Mouse (Mus musculus) heart, adult 2 months (tissue): Measurements from ENCODE around the gene Gstcd.

Experiments used
- CTCF ChIP-seq: fragments of 200-600 bp; IDR thresholded peaks from 2 replicates; pipeline ENCODE4 v1.8.1; 2022; ENCODE audit warnings: antibody characterized with exemption, mild to moderate bottlenecking, moderate library complexity
- POLR2A ChIP-seq: fragments of 200-500 bp; IDR thresholded peaks from 2 replicates; pipeline ENCODE4 v1.6.1; 2011; ENCODE audit warnings: mild to moderate bottlenecking, low read depth, low read length, control low read depth; ENCODE audit not compliant: insufficient read depth

- TF ChIP-seq CTCF (no peak), POLR2A (no peak)
Measured at GRCm38 (mm10) chr3:132944193-132944592, 147.6 kb downstream of the Gstcd start.
